Mouse (Mus musculus): ENCODE measurements around the gene Alpk3.

DNA sequence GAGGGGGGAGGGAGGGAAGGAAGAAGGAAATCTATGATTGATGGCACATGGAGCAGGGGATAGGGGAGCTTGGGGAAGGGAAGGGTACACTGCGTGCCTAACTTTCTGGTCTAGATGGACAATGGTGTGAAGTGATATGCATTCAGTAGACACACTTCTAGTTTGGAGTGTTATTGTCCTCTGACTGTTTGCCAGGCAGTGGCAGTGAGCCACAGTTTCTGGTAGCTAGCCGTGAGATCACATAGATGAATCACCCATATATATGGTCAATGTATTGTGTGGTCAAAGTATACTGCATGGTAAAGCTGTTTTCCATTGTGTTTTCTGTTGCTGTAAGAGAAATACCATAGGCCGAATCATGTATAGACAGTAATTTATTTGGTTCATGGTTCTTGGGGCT, 45.8 kb upstream of the Alpk3 start:
- TF ChIP-seq ZNF384 (IDR thresholded peaks at IDR 0.05; ENCODE audit: low read depth, low read length) (no peak), CHD2 (IDR thresholded peaks at IDR 0.05; ENCODE audit: low read depth, low read length) (no peak), ZC3H11A (IDR thresholded peaks at IDR 0.05; ENCODE audit: borderline replicate concordance, low read depth, low read length) (no peak), MAFK (IDR thresholded peaks at IDR 0.05; ENCODE audit: insufficient read depth, low read depth, low read length) (no peak), HCFC1 (IDR thresholded peaks at IDR 0.05; ENCODE audit: borderline replicate concordance, insufficient read depth, low read length) (no peak)

All from ES-E14 (cell line).